ENCODE assay signal across 8 mouse cellular contexts in genomic region chr4:120951428-120951973, GRCm38 (mm10). TPM values are rescaled to one million over a fixed set of nuclear protein-coding genes. Genes with fewer than 3 reads are reported as not detected.
A peak's percentile ranks its signal among the peaks of the same experiment; 100 is the strongest.
DNase-seq lines count a peak whose midpoint lies in the region; ATAC-seq and TF ChIP-seq lines count a peak whose summit lies in the region.

TSS of gene Zfp69 (minus strand) at chr4:120951699.

- WGBS in embryonic facial prominence, embryonic 12.5 days: under 1% methylated on average over 52 of the region's 60 CpGs
- 1% methylated on average over 60 of the region's 60 CpGs for WGBS in kidney, adult 2 months
- 0% methylated on average over 45 of the region's 60 CpGs for WGBS in limb, embryonic 14.5 days
- 0% methylated on average over 60 of the region's 60 CpGs for WGBS in midbrain, embryonic 16.5 days
- under 1% methylated on average over 58 of the region's 60 CpGs for WGBS in spleen, adult 2 months

- peak; percentile 31 for TF ChIP-seq POLR2A in kidney, adult 2 months (IDR thresholded peaks at IDR 0.05; ENCODE audit: low read depth, low read length)
- TF ChIP-seq POLR2A in limb, embryonic 14.5 days (IDR thresholded peaks at IDR 0.05; ENCODE audit: borderline replicate concordance, extremely low read depth, insufficient read depth, insufficient read length): peak; percentile 69; the same call in 1 of the 2 replicates
- TF ChIP-seq POLR2A in spleen, adult 2 months (IDR thresholded peaks at IDR 0.05; ENCODE audit: low read depth, low read length): peak; percentile 95

- 0 out of 2 replicates have a peak, but pooled peaks cover 8% of the 10 kb centered on the region for H3K4me1 ChIP-seq in embryonic facial prominence, embryonic 12.5 days
- peaks cover 6% of the 10 kb centered on the region for H3K4me1 ChIP-seq in kidney, adult 2 months (ENCODE audit: control insufficient read depth, insufficient read depth, low read length)
- peaks cover 6% of the 10 kb centered on the region; the same call in 1 of the 2 replicates for H3K4me1 ChIP-seq in limb, embryonic 14.5 days (ENCODE audit: control insufficient read depth, insufficient read depth, low read length)
- peaks cover 11% of the 10 kb centered on the region for H3K4me1 ChIP-seq in midbrain, embryonic 16.5 days (ENCODE audit: control insufficient read depth, insufficient read depth, low read length)
- H3K4me1 ChIP-seq in spleen, adult 2 months (ENCODE audit: control insufficient read depth, insufficient read depth, insufficient read length): peaks cover 13% of the 10 kb centered on the region

- H3K27me3 ChIP-seq in embryonic facial prominence, embryonic 12.5 days: no peaks in the 10 kb centered on the region
- no peaks in the 10 kb centered on the region for H3K27me3 ChIP-seq in kidney, adult 2 months (replicated peaks; ENCODE audit: control insufficient read depth, insufficient read depth, low read length)
- H3K27me3 ChIP-seq in limb, embryonic 14.5 days (ENCODE audit: control insufficient read depth, insufficient read depth, low read length): no peaks in the 10 kb centered on the region
- no peaks in the 10 kb centered on the region for H3K27me3 ChIP-seq in midbrain, embryonic 16.5 days (ENCODE audit: control insufficient read depth, insufficient read depth, low read depth, low read length)
- no peaks in the 10 kb centered on the region for H3K27me3 ChIP-seq in spleen, adult 2 months (ENCODE audit: control insufficient read depth, insufficient read depth, low read length)

- peak within 1 kb of the TSS; percentile 87 for H3K27ac ChIP-seq in embryonic facial prominence, embryonic 12.5 days
- H3K27ac ChIP-seq in kidney, adult 2 months (ENCODE audit: insufficient read depth, low read depth, low read length): peak within 1 kb of the TSS; percentile 93
- H3K27ac ChIP-seq in limb, embryonic 14.5 days (replicated peaks; ENCODE audit: low read depth, low read length): peak within 1 kb of the TSS; percentile 87
- H3K27ac ChIP-seq in midbrain, embryonic 16.5 days (ENCODE audit: low read length): peak within 1 kb of the TSS; percentile 71
- H3K27ac ChIP-seq in spleen, adult 2 months (ENCODE audit: insufficient read depth, low read length): peak within 1 kb of the TSS; percentile 98

- peak; percentile 85 for DNase-seq in 416B (ENCODE audit: low read depth)
- DNase-seq in adrenal gland, postnatal 36 days: peak; percentile 95 to 98
- DNase-seq in heart, adult 18-20 months: peak; percentile 90 to 95
- peak; percentile 95 for DNase-seq in kidney, adult 2 months
- DNase-seq in limb, embryonic 14.5 days (ENCODE audit: low spot score): peak; percentile 86
- peak; percentile 79 to 91 for DNase-seq in spleen, adult 2 months (ENCODE audit: low read depth in 1 of 2, low spot score in 2 of 2)

- H3K4me2 ChIP-seq in embryonic facial prominence, embryonic 12.5 days (replicated peaks): peak within 1 kb of the TSS; percentile 68
- peak within 1 kb of the TSS; percentile 78 for H3K4me2 ChIP-seq in limb, embryonic 14.5 days (replicated peaks; ENCODE audit: low read depth, low read length, severe bottlenecking)
- H3K4me2 ChIP-seq in midbrain, embryonic 16.5 days (ENCODE audit: low read length): peak within 1 kb of the TSS; percentile 79

- TF ChIP-seq CTCF in kidney, adult 2 months (conservative IDR thresholded peaks at IDR 0.05; ENCODE audit: insufficient read depth, insufficient read length, low read depth, low read length): no peak
- no peak for TF ChIP-seq CTCF in spleen, adult 2 months (IDR thresholded peaks at IDR 0.05; ENCODE audit: extremely low read depth, insufficient read depth, insufficient read length, insufficient replicate concordance)

- ATAC-seq in embryonic facial prominence, embryonic 12.5 days (ENCODE audit: insufficient number of reproducible peaks, insufficient read depth, low FRiP score, low TSS enrichment): peak; percentile 96
- peak; percentile 97 for ATAC-seq in limb, embryonic 14.5 days (ENCODE audit: low FRiP score, low read depth)
- ATAC-seq in midbrain, embryonic 16.5 days: peak; percentile 97

- H3K9ac ChIP-seq in embryonic facial prominence, embryonic 12.5 days: peak within 1 kb of the TSS; percentile 89
- H3K9ac ChIP-seq in limb, embryonic 14.5 days (ENCODE audit: low read depth, low read length, severe bottlenecking): peak within 1 kb of the TSS; percentile 81
- peak within 1 kb of the TSS; percentile 74 for H3K9ac ChIP-seq in midbrain, embryonic 16.5 days (ENCODE audit: low read depth, low read length)

- H3K36me3 ChIP-seq in embryonic facial prominence, embryonic 12.5 days: peaks cover 10% of the 10 kb centered on the region
- H3K36me3 ChIP-seq in kidney, adult 2 months (ENCODE audit: control insufficient read depth, insufficient read depth, low read length): no peaks in the 10 kb centered on the region
- peaks cover 7% of the 10 kb centered on the region; the same call in 1 of the 2 replicates for H3K36me3 ChIP-seq in limb, embryonic 14.5 days (ENCODE audit: control insufficient read depth, insufficient read depth, low read length)
- no peaks in the 10 kb centered on the region for H3K36me3 ChIP-seq in midbrain, embryonic 16.5 days (ENCODE audit: control insufficient read depth, insufficient read depth, low read length)
- peaks cover 2% of the 10 kb centered on the region; the same call in 1 of the 2 replicates for H3K36me3 ChIP-seq in spleen, adult 2 months (ENCODE audit: control insufficient read depth, insufficient read depth, low read length)

- no peaks in the 10 kb centered on the region for H3K9me3 ChIP-seq in embryonic facial prominence, embryonic 12.5 days
- H3K9me3 ChIP-seq in limb, embryonic 14.5 days (ENCODE audit: control insufficient read depth, low read length): no peaks in the 10 kb centered on the region
- H3K9me3 ChIP-seq in midbrain, embryonic 16.5 days (replicated peaks; ENCODE audit: control insufficient read depth, low read length, poor library complexity, severe bottlenecking): no peaks in the 10 kb centered on the region

- H3K4me3 ChIP-seq in embryonic facial prominence, embryonic 12.5 days: peak within 1 kb of the TSS; percentile 87
- H3K4me3 ChIP-seq in kidney, adult 2 months (ENCODE audit: insufficient read depth, low read depth, low read length): peak within 1 kb of the TSS; percentile 70
- peak within 1 kb of the TSS; percentile 85 for H3K4me3 ChIP-seq in limb, embryonic 14.5 days (replicated peaks; ENCODE audit: low read length)
- peak within 1 kb of the TSS; percentile 51 for H3K4me3 ChIP-seq in midbrain, embryonic 16.5 days (ENCODE audit: low read depth, low read length)
- H3K4me3 ChIP-seq in spleen, adult 2 months (ENCODE audit: extremely low read depth, insufficient read depth, insufficient read length): peak within 1 kb of the TSS; percentile 82

RNA-seq across cellular contexts. Expression of gene Zfp69, which starts in this region (rescaled TPM):
- total RNA-seq in adrenal gland, postnatal 36 days (2021): 1 to 10 TPM; 1.8 to 2.9 TPM
- 11.2 and 11.8 TPM in 2 replicates for polyA plus RNA-seq in embryonic facial prominence, embryonic 12.5 days (2016; fragmentation: Nextera tagmentation; extraction: Ambion mirVana)
- total RNA-seq in heart, adult 18-20 months (2021): 1 to 10 TPM in 1 of 2 experiments, under 1 TPM in 1; 0.75 to 1.1 TPM
- polyA plus RNA-seq in kidney, adult 2 months (2012; rRNA removed): 1.3 and 1.4 TPM in 2 replicates
- 5.5 and 6.0 TPM in 2 replicates for polyA plus RNA-seq in limb, embryonic 14.5 days (2012; rRNA removed)
- polyA plus RNA-seq in limb, embryonic 14.5 days (2014; fragmentation: Nextera tagmentation; extraction: Ambion mirVana): 7.5 and 8.7 TPM in 2 replicates
- 5.8 and 7.2 TPM in 2 replicates for polyA plus RNA-seq in midbrain, embryonic 16.5 days (2015; fragmentation: Nextera tagmentation; extraction: Ambion mirVana)
- polyA plus RNA-seq in spleen, adult 2 months (2012; rRNA removed): 2.3 and 3.3 TPM in 2 replicates

Comparison
In these comparisons a context has a peak if more than half of its experiments do, and no peak if none do; other contexts are left out.
1. Peak in every context shown above with its lines: DNase-seq, ATAC-seq, H3K4me3 ChIP-seq and H3K27ac ChIP-seq.
2. POLR2A ChIP-seq: peak in every context shown above with its lines; median percentile 95 in spleen, adult 2 months; 69 in limb, embryonic 14.5 days; 31 in kidney, adult 2 months.